In the genomic region with DNA sequence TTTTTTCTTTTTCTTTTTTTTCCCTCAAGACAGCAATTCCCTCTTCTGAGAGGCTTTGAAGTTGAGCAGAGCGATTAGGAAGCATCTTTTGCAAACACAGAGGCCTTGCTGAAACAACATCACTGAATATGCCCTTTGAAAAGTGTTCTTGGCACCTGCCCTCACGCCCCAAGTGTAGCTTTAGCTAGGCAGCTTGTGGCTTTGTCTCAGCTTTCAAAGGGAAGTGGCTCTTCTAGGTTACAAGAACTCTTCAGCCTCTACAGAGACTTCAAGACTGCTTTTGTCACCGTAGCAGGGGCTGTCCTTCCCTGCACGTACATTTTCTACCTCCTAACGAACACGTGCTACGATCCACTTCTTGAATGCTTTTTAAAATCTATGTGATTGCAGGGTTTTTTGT, we compare ENCODE assay signal across 9 mouse cellular contexts. TPM values are rescaled to one million over a fixed set of nuclear protein-coding genes. Genes with fewer than 3 reads are reported as not detected.
A peak's percentile ranks its signal among the peaks of the same experiment; 100 is the strongest.
DNase-seq lines count a peak whose midpoint lies in the region; ATAC-seq and TF ChIP-seq lines count a peak whose summit lies in the region.
"Had no signal": no experiment of that assay in that cellular context is flagged by ENCODE, and none has a peak within 500 bp of the region (broad histone marks: within the 10 kb centered on the region; RNA-seq: fewer than 3 reads in every experiment).

No protein-coding gene starts in this region.

- ATAC-seq in kidney, postnatal 0 days (replicated peaks; ENCODE audit: low FRiP score, low read depth): no peak
- ATAC-seq in embryonic facial prominence, embryonic 12.5 days (ENCODE audit: insufficient number of reproducible peaks, insufficient read depth, low FRiP score, low TSS enrichment): no peak
- ATAC-seq in liver, embryonic 11.5 days (replicated peaks; ENCODE audit: low FRiP score): no peak

- no peak overlapping the region for H3K9ac ChIP-seq in kidney, postnatal 0 days (ENCODE audit: low read depth, low read length)
- no peak overlapping the region for H3K9ac ChIP-seq in embryonic facial prominence, embryonic 12.5 days
- no peak overlapping the region for H3K9ac ChIP-seq in liver, embryonic 11.5 days (ENCODE audit: low read depth, low read length)
- H3K9ac ChIP-seq: liver, embryonic 14.5 days had no signal

- no peak for TF ChIP-seq POLR2A in olfactory bulb, adult 2 months (IDR thresholded peaks at IDR 0.05; ENCODE audit: insufficient read depth, low read depth, low read length)

- WGBS in kidney, postnatal 0 days: 40% methylated on average over 7 of the region's 7 CpGs
- WGBS in embryonic facial prominence, embryonic 12.5 days: 59% methylated on average over 7 of the region's 7 CpGs
- WGBS in liver, embryonic 11.5 days: 58% methylated on average over 7 of the region's 7 CpGs
- WGBS in olfactory bulb, adult 2 months: 37% methylated on average over 7 of the region's 7 CpGs

- no peaks in the 10 kb centered on the region for H3K27me3 ChIP-seq in kidney, postnatal 0 days (ENCODE audit: insufficient read depth, low read length)
- H3K27me3 ChIP-seq in embryonic facial prominence, embryonic 12.5 days: no peaks in the 10 kb centered on the region
- no peaks in the 10 kb centered on the region for H3K27me3 ChIP-seq in liver, embryonic 11.5 days (replicated peaks; ENCODE audit: control insufficient read depth, insufficient read depth, low read length)

- no peak for TF ChIP-seq CTCF in kidney, postnatal 0 days (IDR thresholded peaks at IDR 0.05; ENCODE audit: low read depth)
- TF ChIP-seq CTCF in olfactory bulb, adult 2 months (IDR thresholded peaks at IDR 0.05; ENCODE audit: insufficient read depth, low read depth, low read length): no peak

- peak overlapping the region; percentile 68 for H3K27ac ChIP-seq in kidney, postnatal 0 days
- 0 out of 2 replicates have a peak overlapping the region, but pooled peaks have one; percentile 17 for H3K27ac ChIP-seq in embryonic facial prominence, embryonic 12.5 days
- H3K27ac ChIP-seq in liver, embryonic 11.5 days (ENCODE audit: low read depth, low read length): 0 out of 2 replicates have a peak overlapping the region, but pooled peaks have one; percentile 36
- peak overlapping the region; percentile 77 for H3K27ac ChIP-seq in olfactory bulb, adult 2 months (ENCODE audit: insufficient read depth, low read depth, low read length)
- H3K27ac ChIP-seq: liver, embryonic 14.5 days had no signal

- DNase-seq in kidney, postnatal 0 days (ENCODE audit: low spot score): no peak
- no peak for DNase-seq in kidney, postnatal 25 days
- DNase-seq in liver, embryonic 11.5 days (ENCODE audit: low spot score): no peak
- DNase-seq in Muller cell, postnatal 12 days (ENCODE audit: inconsistent ontology term): no peak
- no peak for DNase-seq in right cerebral cortex, adult 18-20 months
- DNase-seq in frontal cortex, postnatal 10 days (ENCODE audit: low spot score in 2 of 2): no peak

- no peaks in the 10 kb centered on the region for H3K9me3 ChIP-seq in kidney, postnatal 0 days (replicated peaks; ENCODE audit: low read length)
- H3K9me3 ChIP-seq in embryonic facial prominence, embryonic 12.5 days: no peaks in the 10 kb centered on the region
- H3K9me3 ChIP-seq in liver, embryonic 11.5 days (ENCODE audit: control insufficient read depth, low read length): no peaks in the 10 kb centered on the region

- H3K36me3 ChIP-seq in kidney, postnatal 0 days (ENCODE audit: insufficient read depth, low read length): no peaks in the 10 kb centered on the region
- no peaks in the 10 kb centered on the region for H3K36me3 ChIP-seq in embryonic facial prominence, embryonic 12.5 days
- H3K36me3 ChIP-seq in liver, embryonic 11.5 days (ENCODE audit: control insufficient read depth, insufficient read depth, low read length): no peaks in the 10 kb centered on the region

- H3K4me3 ChIP-seq in kidney, postnatal 0 days (replicated peaks; ENCODE audit: low read depth, low read length): no peak overlapping the region
- H3K4me3 ChIP-seq in embryonic facial prominence, embryonic 12.5 days: no peak overlapping the region
- no peak overlapping the region for H3K4me3 ChIP-seq in liver, embryonic 11.5 days (ENCODE audit: low read depth, low read length)
- no peak overlapping the region for H3K4me3 ChIP-seq in olfactory bulb, adult 2 months (ENCODE audit: insufficient read depth, low read depth, low read length)

- no peak overlapping the region for H3K4me2 ChIP-seq in kidney, postnatal 0 days (ENCODE audit: low read length)
- no peak overlapping the region for H3K4me2 ChIP-seq in embryonic facial prominence, embryonic 12.5 days (replicated peaks)
- H3K4me2 ChIP-seq in liver, embryonic 11.5 days: no peak overlapping the region

- H3K4me1 ChIP-seq in kidney, postnatal 0 days (replicated peaks; ENCODE audit: insufficient read depth, low read length): peaks cover 19% of the 10 kb centered on the region
- H3K4me1 ChIP-seq in embryonic facial prominence, embryonic 12.5 days: no peaks in the 10 kb centered on the region
- H3K4me1 ChIP-seq in liver, embryonic 11.5 days (replicated peaks; ENCODE audit: control insufficient read depth, insufficient read depth, low read length): peaks cover 6% of the 10 kb centered on the region
- H3K4me1 ChIP-seq in olfactory bulb, adult 2 months (ENCODE audit: control insufficient read depth, insufficient read depth, low read length): peaks cover 4% of the 10 kb centered on the region; the same call in 1 of the 2 replicates

RNA-seq across cellular contexts. Expression of a gene that starts 4.0 kb away (rescaled TPM):
- 1,975 and 1,980 TPM in 2 replicates for polyA plus RNA-seq in kidney, postnatal 0 days (2015; fragmentation: Nextera tagmentation; extraction: Ambion mirVana)
- polyA plus RNA-seq in embryonic facial prominence, embryonic 12.5 days (2016; fragmentation: Nextera tagmentation; extraction: Ambion mirVana): 464 and 478 TPM in 2 replicates
- 516 and 518 TPM in 2 replicates for polyA plus RNA-seq in liver, embryonic 11.5 days (2014; fragmentation: Nextera tagmentation; extraction: Ambion mirVana)
- 469 and 510 TPM in 2 replicates for polyA plus RNA-seq in olfactory bulb, adult 2 months (2012; ENCODE audit: insufficient read depth, insufficient read length, low replicate concordance, missing spikeins)

Comparison
In these comparisons a context has a peak if more than half of its experiments do, and no peak if none do; other contexts are left out.
1. H3K27ac ChIP-seq: peak in every context shown above with its lines; median percentile 77 in olfactory bulb, adult 2 months; 68 in kidney, postnatal 0 days; 36 in liver, embryonic 11.5 days; 17 in embryonic facial prominence, embryonic 12.5 days.